Mouse (Mus musculus): ENCODE measurements around the gene Guf1. TPM values are rescaled to one million over a fixed set of nuclear protein-coding genes. Genes with fewer than 3 reads are reported as not detected.

The Guf1 gene
- polyA plus RNA-seq (2015; fragmentation: Nextera tagmentation; extraction: Ambion mirVana): 32.7 and 36.4 TPM in 2 replicates

GRCm38 (mm10) chr5:69556628-69557403 lies at the start of gene Guf1:
Guf1 (plus strand) TSS chr5:69556923.
- under 1% methylated on average over 68 of the region's 72 CpGs for WGBS
- no peaks in the 10 kb centered on the region for H3K27me3 ChIP-seq

DNA sequence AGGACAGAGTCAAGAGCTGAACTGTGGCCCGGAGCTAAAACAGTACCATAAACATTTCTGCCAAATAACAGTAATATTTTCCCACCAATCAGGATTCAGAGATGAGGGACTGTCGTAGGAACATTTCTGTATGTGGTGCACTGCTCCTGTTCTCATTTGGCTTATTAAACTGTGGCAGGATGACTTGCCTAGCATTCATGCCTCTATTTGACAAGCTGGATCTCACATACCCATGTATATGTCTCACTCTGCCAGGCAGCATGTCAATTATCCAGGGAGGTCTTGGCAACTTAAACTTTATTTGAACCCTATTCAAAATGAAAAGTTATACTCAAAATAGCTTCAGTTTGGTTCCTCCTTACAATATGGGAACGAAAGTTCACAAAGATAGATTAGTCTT lies 49.7 kb upstream of the Guf1 start:
- Histone ChIP-seq H3K27ac (no peak overlapping the region), H3K9ac (no peak overlapping the region), H3K4me1 (no peaks in the 10 kb centered on the region), H3K4me3 (no peak overlapping the region), H3K9me3 (no peaks in the 10 kb centered on the region), H3K36me3 (no peaks in the 10 kb centered on the region), H3K27me3 (no peaks in the 10 kb centered on the region), H3K4me2 (no peak overlapping the region)
- ATAC-seq (ENCODE audit: borderline replicate concordance, extremely low read depth, low FRiP score, low TSS enrichment): no peak
- 60% methylated on average over 3 of the region's 3 CpGs for WGBS

More at GRCm38 (mm10) chr5:69556628-69557403, at the start of gene Guf1:
- Histone ChIP-seq H3K4me1 (no peaks in the 10 kb centered on the region), H3K4me3 (peak within 1 kb of the TSS; percentile 79), H3K36me3 (peaks cover 16% of the 10 kb centered on the region), H3K27ac (peak within 1 kb of the TSS; percentile 74), H3K4me2 (peak within 1 kb of the TSS; percentile 59), H3K9ac (peak within 1 kb of the TSS; percentile 82), H3K9me3 (no peaks in the 10 kb centered on the region)
- peak; percentile 93 for ATAC-seq (ENCODE audit: borderline replicate concordance, extremely low read depth, low FRiP score, low TSS enrichment)

- H3K27ac ChIP-seq: no peak overlapping the region
- H3K4me2 ChIP-seq: no peak overlapping the region
- H3K4me1 ChIP-seq: no peaks in the 10 kb centered on the region
- ATAC-seq (ENCODE audit: borderline replicate concordance, extremely low read depth, low FRiP score, low TSS enrichment): no peak
- no peak overlapping the region for H3K4me3 ChIP-seq
- no peaks in the 10 kb centered on the region for H3K9me3 ChIP-seq
- WGBS: 39% methylated on average over 3 of the region's 3 CpGs
- H3K36me3 ChIP-seq: no peaks in the 10 kb centered on the region
- no peak overlapping the region for H3K9ac ChIP-seq
- no peaks in the 10 kb centered on the region for H3K27me3 ChIP-seq
Observed at GRCm38 (mm10) chr5:69511631-69512030, 45.1 kb upstream of the Guf1 start.

DNA sequence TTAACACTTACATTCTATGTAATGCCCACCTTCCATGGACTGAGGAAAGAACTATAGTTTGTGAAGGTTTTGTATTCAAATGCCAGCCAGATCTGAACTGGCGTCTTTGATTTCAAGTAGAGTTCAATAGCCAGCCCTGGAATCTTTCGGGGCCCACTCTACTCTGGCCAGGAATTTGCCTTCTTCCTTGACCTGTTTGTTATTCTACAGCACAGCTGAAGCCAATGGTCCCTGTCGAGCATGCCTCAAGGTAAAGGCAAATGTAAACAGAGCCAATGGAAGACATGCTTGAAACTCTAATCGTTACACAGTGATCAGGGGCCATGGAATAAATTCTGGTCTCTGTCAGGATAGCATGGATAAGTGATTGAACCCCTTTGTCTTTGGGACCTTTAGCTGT lies 44.5 kb upstream of the Guf1 start:
- Histone ChIP-seq H3K4me1 (no peaks in the 10 kb centered on the region), H3K9ac (no peak overlapping the region), H3K9me3 (no peaks in the 10 kb centered on the region), H3K4me3 (no peak overlapping the region), H3K27me3 (no peaks in the 10 kb centered on the region), H3K36me3 (no peaks in the 10 kb centered on the region), H3K4me2 (no peak overlapping the region), H3K27ac (no peak overlapping the region)
- 28% methylated on average over 4 of the region's 4 CpGs for WGBS
- no peak for ATAC-seq (ENCODE audit: borderline replicate concordance, extremely low read depth, low FRiP score, low TSS enrichment)

GRCm38 (mm10) chr5:69520661-69521278 lies 36.0 kb upstream of the Guf1 start:
- Histone ChIP-seq H3K36me3 (no peaks in the 10 kb centered on the region), H3K4me2 (no peak overlapping the region), H3K27me3 (no peaks in the 10 kb centered on the region), H3K9ac (no peak overlapping the region), H3K4me1 (no peaks in the 10 kb centered on the region), H3K27ac (no peak overlapping the region), H3K9me3 (no peaks in the 10 kb centered on the region), H3K4me3 (no peak overlapping the region)
- no peak for ATAC-seq (ENCODE audit: borderline replicate concordance, extremely low read depth, low FRiP score, low TSS enrichment)
- 30% methylated on average over 7 of the region's 7 CpGs for WGBS

DNA sequence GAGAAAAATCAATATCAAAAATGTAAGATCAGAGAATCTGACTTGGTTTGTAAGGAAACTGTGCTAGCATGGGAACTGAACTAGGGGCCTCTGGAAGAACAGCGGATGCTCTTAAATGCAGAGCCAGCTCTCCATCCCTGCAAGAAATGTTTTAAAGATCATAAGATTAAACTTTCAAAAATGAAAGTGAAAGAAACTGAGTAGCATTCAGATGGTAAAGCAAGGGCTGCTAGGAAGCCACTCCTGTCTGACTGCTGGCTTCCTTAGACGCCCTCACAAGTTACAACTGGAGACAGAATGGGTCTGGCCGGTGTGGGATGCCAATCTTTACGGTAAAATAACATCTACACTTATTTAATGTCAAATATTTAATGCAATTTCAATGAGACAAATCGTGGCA lies 34.7 kb upstream of the Guf1 start:
- H3K4me1 ChIP-seq: no peaks in the 10 kb centered on the region
- H3K4me2 ChIP-seq: no peak overlapping the region
- H3K9ac ChIP-seq: no peak overlapping the region
- H3K36me3 ChIP-seq: no peaks in the 10 kb centered on the region
- H3K27me3 ChIP-seq: no peaks in the 10 kb centered on the region
- no peaks in the 10 kb centered on the region for H3K9me3 ChIP-seq
- no peak overlapping the region for H3K27ac ChIP-seq
- ATAC-seq (ENCODE audit: borderline replicate concordance, extremely low read depth, low FRiP score, low TSS enrichment): no peak
- 57% methylated on average over 5 of the region's 5 CpGs for WGBS
- H3K4me3 ChIP-seq: no peak overlapping the region

GRCm38 (mm10) chr5:69523944-69524343 lies 32.8 kb upstream of the Guf1 start:
- Histone ChIP-seq H3K4me2 (no peak overlapping the region), H3K27me3 (no peaks in the 10 kb centered on the region), H3K4me1 (no peaks in the 10 kb centered on the region), H3K36me3 (no peaks in the 10 kb centered on the region), H3K4me3 (no peak overlapping the region), H3K9me3 (no peaks in the 10 kb centered on the region), H3K9ac (no peak overlapping the region), H3K27ac (no peak overlapping the region)
- ATAC-seq (ENCODE audit: borderline replicate concordance, extremely low read depth, low FRiP score, low TSS enrichment): no peak

- Histone ChIP-seq H3K4me1 (no peaks in the 10 kb centered on the region), H3K27ac (no peak overlapping the region), H3K4me2 (no peak overlapping the region), H3K4me3 (no peak overlapping the region), H3K9ac (no peak overlapping the region), H3K27me3 (no peaks in the 10 kb centered on the region), H3K36me3 (no peaks in the 10 kb centered on the region), H3K9me3 (no peaks in the 10 kb centered on the region)
- ATAC-seq (ENCODE audit: borderline replicate concordance, extremely low read depth, low FRiP score, low TSS enrichment): no peak
- WGBS: 74% methylated on average over 1 of the region's 1 CpGs
Observed at GRCm38 (mm10) chr5:69541680-69542079, 15.0 kb upstream of the Guf1 start.

GRCm38 (mm10) chr5:69542489-69542888 lies 14.2 kb upstream of the Guf1 start, which contains the start of gene Yipf7:
Yipf7 (minus strand) TSS chr5:69542648.
- no peak within 1 kb of the TSS for H3K27ac ChIP-seq
- no peak within 1 kb of the TSS for H3K4me3 ChIP-seq
- no peak within 1 kb of the TSS for H3K9ac ChIP-seq
- H3K27me3 ChIP-seq: no peaks in the 10 kb centered on the region
- whole genome bisulfite sequencing: 51% methylated on average over 4 of the region's 4 CpGs
- no peaks in the 10 kb centered on the region for H3K36me3 ChIP-seq
- H3K9me3 ChIP-seq: no peaks in the 10 kb centered on the region
- H3K4me1 ChIP-seq: no peaks in the 10 kb centered on the region
- ATAC-seq (ENCODE audit: borderline replicate concordance, extremely low read depth, low FRiP score, low TSS enrichment): no peak
- no peak within 1 kb of the TSS for H3K4me2 ChIP-seq

DNA sequence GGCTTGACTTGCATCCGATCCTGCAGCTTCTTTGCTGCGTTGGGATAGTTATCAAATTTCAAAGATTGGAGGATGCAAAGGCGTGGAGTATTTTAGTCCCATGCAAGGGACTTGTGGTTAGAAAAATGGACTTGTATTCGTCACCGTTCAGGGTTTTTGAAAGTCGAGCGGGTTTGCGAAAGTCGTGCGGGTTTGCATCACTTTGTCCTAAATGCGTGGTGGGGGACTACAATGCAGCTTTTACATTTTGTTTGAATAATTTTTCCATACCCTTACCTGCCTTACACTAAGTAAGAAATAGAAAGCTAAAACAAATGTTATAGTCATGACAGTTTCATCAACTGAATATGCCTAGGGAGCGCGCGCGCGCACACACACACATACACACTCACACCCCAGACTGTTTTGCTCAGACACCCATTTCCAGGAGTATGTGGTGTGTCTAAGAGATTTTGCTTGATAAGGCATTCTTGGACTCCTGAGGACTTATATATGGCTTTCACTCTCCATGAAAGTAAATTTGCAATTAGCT lies 747 bp downstream of the Guf1 start:
- no peak for ATAC-seq (ENCODE audit: borderline replicate concordance, extremely low read depth, low FRiP score, low TSS enrichment)
- Histone ChIP-seq H3K9ac (peak overlapping the region; percentile 82), H3K36me3 (peaks cover 16% of the 10 kb centered on the region), H3K9me3 (no peaks in the 10 kb centered on the region), H3K4me1 (no peaks in the 10 kb centered on the region), H3K27ac (peak overlapping the region; percentile 74), H3K4me2 (peak overlapping the region; percentile 59), H3K4me3 (peak overlapping the region; percentile 79), H3K27me3 (no peaks in the 10 kb centered on the region)
- 7% methylated on average over 16 of the region's 16 CpGs for WGBS

DNA sequence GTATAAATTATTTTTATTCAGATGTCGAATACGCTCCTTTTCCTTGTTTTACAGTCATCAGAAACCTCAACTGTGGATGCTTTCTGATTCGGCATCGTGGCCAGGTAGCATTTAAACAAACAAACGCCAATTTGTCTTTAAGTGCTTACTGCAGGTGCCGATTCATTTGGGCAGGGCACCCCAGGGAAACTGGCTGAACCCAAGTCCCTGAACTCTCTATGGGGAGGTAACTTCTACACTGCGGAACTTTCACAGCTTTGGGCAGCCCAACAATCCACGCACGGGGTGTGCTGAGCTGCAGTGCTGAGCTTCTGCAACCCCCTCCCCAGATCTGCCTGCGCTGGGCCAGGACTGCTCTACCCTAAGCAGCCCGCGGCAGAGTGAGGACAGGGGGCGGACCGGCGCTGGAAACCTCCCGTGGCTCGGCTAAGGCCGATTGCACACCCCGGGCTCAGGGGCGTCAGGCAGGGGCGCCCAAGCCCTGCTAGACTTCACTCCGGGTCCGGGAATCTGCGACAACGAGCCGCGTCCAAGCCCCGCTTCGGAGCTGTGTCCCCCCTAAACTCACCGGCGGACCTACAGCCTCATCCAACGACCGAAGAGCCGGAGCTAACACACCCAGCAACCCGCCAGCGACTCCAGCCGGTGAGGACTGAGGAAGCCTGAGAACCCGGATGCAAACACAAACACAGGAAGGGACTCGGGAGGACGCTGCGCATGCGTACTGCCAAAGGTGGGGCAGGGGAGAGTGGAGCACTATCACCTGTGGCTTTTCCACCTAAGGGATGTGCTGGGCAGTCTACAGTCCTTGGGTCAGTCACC lies 35.1 kb downstream of the Guf1 start, which contains the start of gene Gnpda2:
TSS of gene Gnpda2 (minus strand) at position 701 of the 822 bp plus-strand sequence.
- ATAC-seq (ENCODE audit: borderline replicate concordance, extremely low read depth, low FRiP score, low TSS enrichment): peak; percentile 95
- H3K4me2 ChIP-seq: peak within 1 kb of the TSS; percentile 78
- peaks cover 6% of the 10 kb centered on the region; the same call in 1 of the 2 replicates for H3K4me1 ChIP-seq
- 3% methylated on average over 42 of the region's 42 CpGs for WGBS
- H3K9ac ChIP-seq: peak within 1 kb of the TSS; percentile 82
- no peaks in the 10 kb centered on the region for H3K36me3 ChIP-seq
- no peaks in the 10 kb centered on the region for H3K27me3 ChIP-seq
- H3K27ac ChIP-seq: peak within 1 kb of the TSS; percentile 75
- H3K9me3 ChIP-seq: no peaks in the 10 kb centered on the region
- H3K4me3 ChIP-seq: peak within 1 kb of the TSS; percentile 85

All from lung, embryonic 15.5 days (tissue).